Mouse (Mus musculus) megakaryocyte, embryonic 14.5 days (primary cell): ENCODE data around the gene Wnk2.

ENCODE experiments used
- FLI1 ChIP-seq: IDR thresholded peaks from 2 replicates; pipeline ENCODE4 v1.6.1; 2012; ENCODE audit warnings: low read length, inconsistent platforms, mixed read lengths
- GATA1 ChIP-seq: IDR thresholded peaks from 3 replicates; pipeline ENCODE4 v1.6.1; 2012; ENCODE audit warnings: mixed read lengths, low read length, inconsistent platforms, borderline replicate concordance

DNA sequence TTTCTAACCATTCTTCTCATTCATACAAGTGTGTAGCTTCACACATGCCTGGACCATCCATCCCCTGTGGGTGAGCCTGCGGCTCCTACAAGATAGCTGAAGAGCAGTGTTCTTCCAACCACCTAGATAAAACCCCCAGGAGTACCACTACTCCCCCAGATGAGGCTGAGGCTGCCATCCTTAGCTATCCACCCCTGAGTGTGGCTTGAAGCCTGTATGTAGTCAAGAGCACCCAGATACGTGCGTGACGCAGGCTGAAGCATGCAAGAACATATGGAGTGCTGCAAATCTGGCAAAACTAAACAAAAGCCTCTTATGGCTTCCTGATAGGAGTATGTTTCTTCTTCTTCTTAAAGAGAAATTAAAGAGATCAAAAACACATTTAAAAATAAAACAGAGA, 78.4 kb downstream of the Wnk2 start:
- TF ChIP-seq GATA1 (no peak), FLI1 (no peak)
